Mouse (Mus musculus) CH12.LX (cell line): ENCODE results near the gene Krtap9-5. TPM values are rescaled to one million over a fixed set of nuclear protein-coding genes. Genes with fewer than 3 reads are reported as not detected.

Experiments
- DNase-seq: peaks from one replicate; pipeline ENCODE4 v3.0.0-alpha.2; 2013; ENCODE audit errors: extremely low read depth
- H3K27ac ChIP-seq: 2 replicates; pipeline ENCODE4 v1.5.1; 2012; ENCODE audit warnings: low read depth, mild to moderate bottlenecking, control low read depth, moderate library complexity; ENCODE audit not compliant: insufficient read depth
- H3K27me3 ChIP-seq: replicated peaks from 2 replicates; pipeline ENCODE3; 2012; ENCODE audit warnings: inconsistent platforms
- H3K36me3 ChIP-seq, 2 experiments: replicated peaks in 1 of 2; 2 replicates each; pipeline versions ENCODE3 to v1.6.1; 2012; ENCODE audit warnings: inconsistent platforms in 1 of 2, low read length in 1 of 2, mild to moderate bottlenecking in 1 of 2, mixed read lengths in 1 of 2, moderate library complexity in 1 of 2; ENCODE audit not compliant: control insufficient read depth in 1 of 2, insufficient read depth in 1 of 2
- H3K4me1 ChIP-seq, 2 experiments: 2 replicates each; pipeline ENCODE4 v1.6.1; 2012; ENCODE audit warnings: inconsistent platforms in 1 of 2, moderate library complexity in 1 of 2; ENCODE audit not compliant: insufficient read depth in 2 of 2, control insufficient read depth in 1 of 2
- H3K4me2 ChIP-seq: 2 replicates; pipeline ENCODE4 v1.6.1; 2012; ENCODE audit warnings: low read depth, mild to moderate bottlenecking, control low read depth; ENCODE audit not compliant: poor library complexity, insufficient read depth, severe bottlenecking
- H3K4me3 ChIP-seq, 3 experiments: fragments of 150-350 bp in 1 of 3; sonication (generic) in 1 of 3; replicated peaks in 1 of 3; 2 replicates each; pipeline versions ENCODE3 to v1.5.1; 2011 to 2012; ENCODE audit warnings: low read depth in 2 of 3, low read length in 2 of 3, mild to moderate bottlenecking in 2 of 3, moderate library complexity in 2 of 3, control low read depth in 1 of 3, improper control_type of control experiment in 1 of 3, inconsistent platforms in 1 of 3, mixed read lengths in 1 of 3; ENCODE audit not compliant: poor library complexity in 1 of 3
- H3K79me2 ChIP-seq: replicated peaks from 2 replicates; pipeline ENCODE4 v1.6.1; 2012; ENCODE audit warnings: mild to moderate bottlenecking, moderate library complexity; ENCODE audit not compliant: control insufficient read depth, poor library complexity, insufficient read depth, severe bottlenecking; ENCODE audit errors: extremely low read depth
- H3K9ac ChIP-seq: 2 replicates; pipeline ENCODE4 v1.6.1; 2012; ENCODE audit warnings: low read depth, mild to moderate bottlenecking, control low read depth, moderate library complexity; ENCODE audit not compliant: insufficient read depth
- H3K9me3 ChIP-seq: replicated peaks from 2 replicates; pipeline ENCODE3; 2012; ENCODE audit warnings: low read length, inconsistent platforms, mixed read lengths
- BHLHE40 ChIP-seq: IDR thresholded peaks from 2 replicates; pipeline ENCODE4 v1.6.1; 2011; ENCODE audit warnings: mild to moderate bottlenecking, low read depth, low read length, improper control_type of control experiment
- CHD1 ChIP-seq: IDR thresholded peaks from 2 replicates; pipeline ENCODE4 v1.6.1; 2012; ENCODE audit warnings: low read depth, low read length, improper control_type of control experiment, inconsistent platforms
- CHD2 ChIP-seq: IDR thresholded peaks from 2 replicates; pipeline ENCODE4 v1.6.1; 2011; ENCODE audit warnings: low read length, improper control_type of control experiment
- CTCF ChIP-seq, 2 experiments: IDR thresholded peaks in 1 of 2; conservative IDR thresholded peaks in 1 of 2; 2 replicates each; pipeline ENCODE4 v1.5.1; 2011 to 2012; ENCODE audit warnings: low read depth in 2 of 2, low read length in 2 of 2, improper control_type of control experiment in 1 of 2, inconsistent platforms in 1 of 2, mild to moderate bottlenecking in 1 of 2, moderate library complexity in 1 of 2
- E2F4 ChIP-seq: IDR thresholded peaks from 2 replicates; pipeline ENCODE4 v1.6.1; 2011; ENCODE audit warnings: low read depth, low read length, improper control_type of control experiment; ENCODE audit not compliant: insufficient replicate concordance
- ELF1 ChIP-seq: IDR thresholded peaks from 2 replicates; pipeline ENCODE4 v1.6.1; 2014; ENCODE audit warnings: low read depth, mild to moderate bottlenecking, inconsistent platforms, low read length, improper control_type of control experiment
- EP300 ChIP-seq: IDR thresholded peaks from 2 replicates; pipeline ENCODE4 v1.6.1; 2011; ENCODE audit warnings: low read length, improper control_type of control experiment
- ETS1 ChIP-seq: conservative IDR thresholded peaks from 2 replicates; pipeline ENCODE4 v1.6.1; 2012; ENCODE audit warnings: low read depth, mild to moderate bottlenecking, inconsistent platforms, low read length, improper control_type of control experiment, moderate library complexity
- GABPA ChIP-seq: IDR thresholded peaks from 2 replicates; pipeline ENCODE4 v1.6.1; 2012; ENCODE audit warnings: low read depth, low read length, improper control_type of control experiment, inconsistent platforms; ENCODE audit not compliant: insufficient replicate concordance
- HCFC1 ChIP-seq: IDR thresholded peaks from 2 replicates; pipeline ENCODE4 v1.6.1; 2012; ENCODE audit warnings: low read depth, mild to moderate bottlenecking, inconsistent platforms, low read length, improper control_type of control experiment
- IRF4 ChIP-seq: IDR thresholded peaks from 2 replicates; pipeline ENCODE4 v1.6.1; 2014; ENCODE audit warnings: low read depth, mild to moderate bottlenecking, inconsistent platforms, low read length, improper control_type of control experiment
- JUN ChIP-seq: IDR thresholded peaks from 2 replicates; pipeline ENCODE4 v1.6.1; 2011; ENCODE audit warnings: low read depth, mild to moderate bottlenecking, low read length, improper control_type of control experiment, moderate library complexity; ENCODE audit not compliant: insufficient read depth
- JUND ChIP-seq: conservative IDR thresholded peaks from 2 replicates; pipeline ENCODE4 v1.6.1; 2011; ENCODE audit warnings: low read depth, low read length, improper control_type of control experiment
- KAT2A ChIP-seq: IDR thresholded peaks from 2 replicates; pipeline ENCODE4 v1.6.1; 2012; ENCODE audit warnings: low read length, improper control_type of control experiment, inconsistent platforms; ENCODE audit not compliant: insufficient replicate concordance
- MAFK ChIP-seq: IDR thresholded peaks from 2 replicates; pipeline ENCODE4 v1.6.1; 2011; ENCODE audit warnings: low read length, improper control_type of control experiment; ENCODE audit not compliant: insufficient replicate concordance
- MAX ChIP-seq: IDR thresholded peaks from 2 replicates; pipeline ENCODE4 v1.6.1; 2011; ENCODE audit warnings: low read length, improper control_type of control experiment
- MAZ ChIP-seq: IDR thresholded peaks from 2 replicates; pipeline ENCODE4 v1.6.1; 2012; ENCODE audit warnings: low read depth, mild to moderate bottlenecking, inconsistent platforms, low read length, improper control_type of control experiment, moderate library complexity
- MEF2A ChIP-seq: IDR thresholded peaks from 2 replicates; pipeline ENCODE4 v1.6.1; 2014; ENCODE audit warnings: low read depth, mild to moderate bottlenecking, inconsistent platforms, low read length, improper control_type of control experiment, borderline replicate concordance
- MXI1 ChIP-seq: IDR thresholded peaks from 2 replicates; pipeline ENCODE4 v1.6.1; 2011; ENCODE audit warnings: mild to moderate bottlenecking, low read depth, low read length, improper control_type of control experiment
- MYC ChIP-seq: IDR thresholded peaks from 2 replicates; pipeline ENCODE4 v1.6.1; 2011; ENCODE audit warnings: low read depth, mild to moderate bottlenecking, improper control_type of control experiment, low read length
- NELFE ChIP-seq: IDR thresholded peaks from 2 replicates; pipeline ENCODE4 v1.6.1; 2011; ENCODE audit warnings: low read depth, low read length, improper control_type of control experiment
- NRF1 ChIP-seq: IDR thresholded peaks from 2 replicates; pipeline ENCODE4 v1.6.1; 2014; ENCODE audit warnings: low read depth, mild to moderate bottlenecking, inconsistent platforms, low read length, improper control_type of control experiment, moderate library complexity
- PAX5 ChIP-seq: IDR thresholded peaks from 2 replicates; pipeline ENCODE4 v1.6.1; 2012; ENCODE audit warnings: low read length, inconsistent platforms, mixed read lengths
- POLR2A ChIP-seq: IDR thresholded peaks from 2 replicates; pipeline ENCODE4 v1.6.1; 2011; ENCODE audit warnings: low read depth, mild to moderate bottlenecking, improper control_type of control experiment, low read length
- POLR2AphosphoS2 ChIP-seq: IDR thresholded peaks from 2 replicates; pipeline ENCODE4 v1.6.1; 2011; ENCODE audit warnings: low read depth, low read length, improper control_type of control experiment
- RAD21 ChIP-seq: IDR thresholded peaks from 2 replicates; pipeline ENCODE4 v1.6.1; 2011; ENCODE audit warnings: low read depth, mild to moderate bottlenecking, low read length, improper control_type of control experiment, moderate library complexity
- RCOR1 ChIP-seq: conservative IDR thresholded peaks from 2 replicates; pipeline ENCODE4 v1.6.1; 2012; ENCODE audit warnings: low read depth, mild to moderate bottlenecking, inconsistent platforms, low read length, improper control_type of control experiment
- SIN3A ChIP-seq: IDR thresholded peaks from 2 replicates; pipeline ENCODE4 v1.6.1; 2012; ENCODE audit warnings: low read length, improper control_type of control experiment, inconsistent platforms
- SMC3 ChIP-seq: IDR thresholded peaks from 2 replicates; pipeline ENCODE4 v1.6.1; 2011; ENCODE audit warnings: low read depth, low read length, improper control_type of control experiment
- TBP ChIP-seq: conservative IDR thresholded peaks from 2 replicates; pipeline ENCODE4 v1.6.1; 2011; ENCODE audit warnings: low read depth, low read length, improper control_type of control experiment
- TCF12 ChIP-seq: IDR thresholded peaks from 2 replicates; pipeline ENCODE4 v1.6.1; 2014; ENCODE audit warnings: low read depth, mild to moderate bottlenecking, inconsistent platforms, low read length, improper control_type of control experiment
- UBTF ChIP-seq: IDR thresholded peaks from 2 replicates; pipeline ENCODE4 v1.6.1; 2012; ENCODE audit warnings: low read depth, mild to moderate bottlenecking, inconsistent platforms, low read length, improper control_type of control experiment, moderate library complexity
- USF1 ChIP-seq: IDR thresholded peaks from 2 replicates; pipeline ENCODE4 v1.6.1; 2014; ENCODE audit warnings: low read depth, mild to moderate bottlenecking, inconsistent platforms, low read length, improper control_type of control experiment
- USF2 ChIP-seq: conservative IDR thresholded peaks from 2 replicates; pipeline ENCODE4 v1.6.1; 2011; ENCODE audit warnings: low read depth, low read length, improper control_type of control experiment
- ZC3H11A ChIP-seq: IDR thresholded peaks from 2 replicates; pipeline ENCODE4 v1.6.1; 2012; ENCODE audit warnings: low read depth, mild to moderate bottlenecking, inconsistent platforms, low read length, improper control_type of control experiment
- ZKSCAN1 ChIP-seq: IDR thresholded peaks from 2 replicates; pipeline ENCODE4 v1.6.1; 2012; ENCODE audit warnings: low read depth, inconsistent platforms, low read length, improper control_type of control experiment, borderline replicate concordance
- ZMIZ1 ChIP-seq: IDR thresholded peaks from 2 replicates; pipeline ENCODE4 v1.6.1; 2012; ENCODE audit warnings: low read depth, mild to moderate bottlenecking, inconsistent platforms, low read length, improper control_type of control experiment
- ZNF384 ChIP-seq: IDR thresholded peaks from 2 replicates; pipeline ENCODE4 v1.6.1; 2012; ENCODE audit warnings: low read depth, low read length, improper control_type of control experiment, inconsistent platforms
- dilution Hi-C: fragments of 300-500 bp; cut with MboI; formaldehyde crosslinking; loops from 2 replicates; pipeline ENCODE4 v1.14.3; 2020; ENCODE audit warnings: low sequenced_read_pairs; ENCODE audit not compliant: extremely low pct_unique_long_range_greater_than_20kb, extremely low pct_ligation_motif_present
- in situ Hi-C: fragments of 300-500 bp; cut with MboI; formaldehyde crosslinking; loops from 3 replicates; pipeline ENCODE4 v1.14.3; 2019; ENCODE audit warnings: low sequenced_read_pairs, low pct_ligation_motif_present, low pct_unique_long_range_greater_than_20kb, mixed read lengths
- polyA plus RNA-seq: library from polyadenylated mRNA; unstranded; fragments of >175 nt; gene quantifications from 2 replicates; pipeline ENCODE4 v1.2.1, GENCODE M21; 2012; ENCODE audit warnings: low read depth; ENCODE audit not compliant: insufficient read length
- total RNA-seq, 2 experiments: library from RNA; depleted of rRNA; stranded (reverse); fragments of 300-350 nt in 1 of 2; fragments of >200 nt in 1 of 2; gene quantifications; 2 replicates each; pipeline ENCODE4 v1.2.3; 2012 to 2014

The Krtap9-5 gene
- total and polyA plus RNA-seq, 3 experiments = not detected

DNA sequence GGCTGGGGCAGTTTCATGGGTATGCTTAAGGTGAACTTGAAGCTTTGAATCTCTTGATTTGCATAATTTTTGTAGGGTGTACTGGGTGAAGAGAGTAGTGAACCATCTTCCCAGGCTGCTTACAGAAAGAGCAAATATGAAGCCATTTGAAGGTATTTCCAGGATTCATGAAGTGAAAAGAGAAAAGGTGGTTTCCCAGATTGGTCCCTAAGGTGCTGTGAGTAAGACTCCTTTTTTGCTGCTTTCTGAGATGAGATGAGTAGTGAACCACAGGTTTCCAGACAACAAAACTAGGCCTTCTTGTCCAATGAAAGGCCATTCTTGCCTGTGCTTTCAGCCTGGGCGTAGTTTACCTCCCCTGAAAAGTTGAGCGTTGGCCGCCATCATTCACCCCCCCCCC, 40.3 kb downstream of the Krtap9-5 start:
- Histone ChIP-seq H3K9ac (no peak overlapping the region), H3K79me2 (no peaks in the 10 kb centered on the region), H3K27me3 (peaks cover 80% of the 10 kb centered on the region), H3K9me3 (no peaks in the 10 kb centered on the region), H3K4me1 (peaks cover 8 to 12% of the 10 kb centered on the region in 2 experiments), H3K4me2 (peak overlapping the region; percentile 33; the same call in 1 of the 2 replicates), H3K4me3 (no peak overlapping the region), H3K27ac (no peak overlapping the region), H3K36me3 (no peaks in the 10 kb centered on the region)
- peak; percentile 78 for DNase-seq
- in situ Hi-C loops = no loop called here
- dilution Hi-C loops = no loop called here
- TF ChIP-seq HCFC1 (no peak), ZKSCAN1 (no peak), POLR2AphosphoS2 (no peak), MEF2A (peak; percentile 85; the same call in 1 of the 2 replicates), CHD1 (no peak), MAX (no peak), ZMIZ1 (no peak), PAX5 (no peak), IRF4 (peak; percentile 74; the same call in 1 of the 2 replicates), MAFK (0 out of 2 replicates have a peak, but pooled peaks have one; percentile 10), CTCF (conservative IDR thresholded peaks at IDR 0.05 in 1 of 2, IDR thresholded peaks at IDR 0.05 in 1 of 2; ENCODE audit: low read depth in 2 of 2, low read length in 2 of 2) (no peak), CHD2 (no peak), ZC3H11A (no peak), NRF1 (no peak), USF1 (no peak), ZNF384 (no peak; the same call in 1 of the 2 replicates), TCF12 (no peak), ETS1 (peak; percentile 22; the same call in 1 of the 2 replicates), USF2 (no peak), ELF1 (no peak), RCOR1 (no peak), JUND (no peak), POLR2A (no peak), RAD21 (no peak), KAT2A (no peak), MXI1 (no peak), SIN3A (no peak), TBP (no peak), JUN (peak; percentile 42; the same call in 1 of the 2 replicates), MYC (no peak), BHLHE40 (peak; percentile 18; the same call in 1 of the 2 replicates), UBTF (no peak), EP300 (peak; percentile 69; the same call in 1 of the 2 replicates), NELFE (no peak), GABPA (no peak), E2F4 (no peak), SMC3 (no peak), MAZ (no peak)
